Mouse (Mus musculus): ENCODE results near the gene Vwa2.

The Vwa2 gene

DNA sequence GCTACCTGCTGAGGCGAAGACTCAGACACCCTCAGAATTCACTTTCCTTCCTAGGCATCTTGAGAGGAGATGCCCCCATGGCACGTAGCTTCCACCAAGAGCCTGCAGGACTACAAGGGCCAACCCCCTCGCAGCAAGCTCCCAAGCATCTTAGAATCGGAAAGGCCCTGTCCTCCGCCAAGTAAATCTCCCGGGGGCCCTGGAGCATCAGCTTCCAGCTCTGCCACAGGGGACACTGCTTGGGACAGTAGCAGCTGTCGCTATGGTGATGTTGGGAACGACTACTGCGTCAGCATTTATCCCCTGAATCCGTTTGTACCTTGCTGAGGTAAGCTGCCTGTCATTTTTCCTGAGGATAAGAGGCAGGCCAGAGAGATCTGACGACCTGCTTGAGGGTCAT lies 36.5 kb downstream of the Vwa2 start:
- DNase-seq = no peak

DNA sequence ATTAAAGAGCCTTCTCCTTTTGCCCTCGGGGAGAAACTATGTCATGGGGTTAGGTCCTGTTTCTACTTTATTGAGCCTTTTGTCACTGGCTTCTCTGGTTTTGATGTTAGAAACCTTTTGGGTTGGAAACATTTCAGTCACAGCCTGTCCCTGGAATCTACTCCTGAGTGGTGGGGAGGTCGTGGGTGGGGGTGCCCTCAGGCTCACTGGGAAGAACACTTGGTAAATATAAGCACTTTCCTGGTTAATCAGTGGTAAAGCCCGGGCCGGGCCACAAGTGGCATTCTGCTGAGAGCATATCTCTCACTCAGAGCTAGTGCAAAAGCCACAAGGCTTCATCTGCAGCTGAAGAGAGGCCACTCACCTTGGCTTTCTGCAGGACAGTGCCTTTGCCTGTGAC lies 39.7 kb downstream of the Vwa2 start:
- peak; percentile 75 for DNase-seq

DNA sequence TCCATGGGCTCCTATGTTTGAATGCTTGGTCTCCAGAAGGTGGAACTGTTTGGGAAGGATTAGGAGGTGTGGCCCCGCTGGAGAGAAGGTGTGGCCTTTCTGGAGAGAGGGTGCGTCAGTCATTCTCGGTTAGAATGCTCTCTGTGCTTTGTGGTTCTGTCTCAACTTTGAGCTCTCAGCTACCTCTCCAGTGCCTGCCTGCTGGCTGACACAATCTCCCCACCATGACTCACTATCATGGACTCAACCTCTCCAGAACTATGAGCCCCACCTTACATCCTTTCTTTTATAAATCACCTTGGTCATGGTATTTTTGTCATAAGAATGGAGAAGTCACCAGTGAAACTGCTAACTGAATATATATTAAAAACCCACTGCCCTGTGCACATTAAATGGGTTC lies 40.6 kb downstream of the Vwa2 start:
- no peak for DNase-seq

DNA sequence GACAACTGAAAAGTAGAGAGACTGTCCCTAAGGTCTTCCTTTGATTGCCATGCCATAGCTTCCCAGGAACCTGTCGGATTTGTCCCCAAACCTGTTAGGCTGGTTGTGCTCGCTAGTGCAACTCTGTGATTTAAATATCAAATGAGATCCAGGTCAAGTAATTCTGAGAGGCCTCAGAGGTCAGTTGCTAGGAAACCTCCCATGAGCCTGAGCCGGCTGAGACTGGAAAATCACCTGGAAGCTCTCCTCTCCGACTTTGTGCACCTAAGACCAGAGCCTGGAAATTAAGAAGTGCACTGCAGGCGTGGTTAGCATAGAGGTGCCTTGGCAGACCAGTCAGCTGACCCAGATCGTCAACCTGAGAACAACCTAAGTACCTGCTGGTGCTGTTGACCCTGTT lies 41.0 kb downstream of the Vwa2 start:
- DNase-seq = peak; percentile 91

DNA sequence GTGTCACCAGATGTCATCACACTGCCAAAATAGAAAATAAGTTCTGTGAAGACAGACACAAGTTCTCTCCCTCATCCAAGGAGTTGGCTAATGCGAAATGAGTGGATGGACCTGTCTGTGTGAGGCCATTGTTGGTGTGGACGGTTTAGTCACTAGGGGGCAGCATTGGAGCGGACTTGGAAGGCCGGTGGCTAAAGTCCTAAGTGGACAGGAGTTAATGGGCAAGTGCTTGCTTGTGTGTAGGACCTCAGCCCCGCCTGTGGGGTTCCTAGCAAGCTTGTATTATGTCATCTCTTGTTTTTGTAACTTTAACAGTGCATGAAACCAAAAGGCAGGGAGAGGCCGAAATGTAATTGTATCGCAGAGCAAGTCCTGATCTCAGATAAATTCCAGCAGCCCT lies 45.6 kb downstream of the Vwa2 start:
- DNase-seq = peak; percentile 88

DNA sequence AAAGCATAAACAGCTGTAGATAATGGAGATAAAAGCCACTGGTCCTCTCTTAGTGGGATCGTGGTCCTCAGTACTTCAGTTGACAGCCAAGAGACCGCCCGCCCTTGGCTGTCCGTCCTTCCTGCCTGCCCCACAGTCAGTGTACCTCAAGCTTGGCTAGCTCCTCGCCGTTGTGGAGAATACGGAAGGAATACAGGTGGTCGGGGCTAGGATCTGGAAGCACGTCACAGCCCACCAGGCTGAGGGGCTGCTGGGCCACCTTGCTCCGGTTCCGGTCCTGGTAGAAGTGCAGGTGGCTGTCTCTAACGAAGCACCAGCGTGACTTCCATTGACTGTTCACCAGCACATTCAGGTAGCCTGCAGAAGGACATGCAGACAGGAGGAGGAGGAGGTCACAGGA lies 46.2 kb downstream of the Vwa2 start:
- no peak for DNase-seq

DNA sequence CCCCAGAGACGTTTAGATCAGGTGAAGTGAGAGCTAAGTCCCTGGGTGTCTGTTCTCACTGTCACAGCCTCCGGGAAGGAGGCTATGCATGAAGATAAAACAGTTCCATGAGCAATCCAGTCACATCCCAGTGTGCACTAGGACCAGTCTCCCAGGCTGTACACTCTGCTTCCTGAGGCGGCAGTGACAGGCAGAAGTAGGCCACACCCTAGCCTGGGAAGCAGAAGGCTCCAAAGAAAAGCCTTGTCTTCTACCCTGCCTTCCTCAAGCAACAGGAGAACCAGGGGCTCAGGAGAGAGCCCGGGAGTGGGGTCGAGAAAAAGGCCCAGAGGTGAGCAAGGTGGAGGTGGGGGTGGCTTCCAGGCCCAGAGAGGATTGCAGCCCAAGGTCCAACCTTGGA lies 47.7 kb downstream of the Vwa2 start:
- no peak for DNase-seq

DNA sequence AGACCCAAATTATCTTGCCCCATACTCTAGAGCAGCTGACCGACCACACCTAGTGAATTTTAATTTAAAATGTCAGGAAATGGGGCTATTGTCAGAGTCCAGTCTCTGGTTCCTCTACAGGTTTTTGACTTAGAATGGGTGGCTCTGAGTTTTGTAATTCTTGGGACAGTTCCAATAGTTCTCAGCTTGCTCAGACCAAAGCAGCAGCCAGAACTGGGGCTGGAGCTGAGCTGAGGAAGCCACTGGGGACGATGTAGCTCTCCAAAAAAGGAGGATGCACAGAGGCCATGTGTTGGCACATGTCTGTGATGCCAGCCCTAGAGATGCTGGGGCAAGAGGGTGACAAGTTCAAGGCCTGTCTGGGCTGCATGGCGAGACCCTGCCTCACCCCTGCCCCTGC lies 55.3 kb downstream of the Vwa2 start:
- DNase-seq = no peak

DNA sequence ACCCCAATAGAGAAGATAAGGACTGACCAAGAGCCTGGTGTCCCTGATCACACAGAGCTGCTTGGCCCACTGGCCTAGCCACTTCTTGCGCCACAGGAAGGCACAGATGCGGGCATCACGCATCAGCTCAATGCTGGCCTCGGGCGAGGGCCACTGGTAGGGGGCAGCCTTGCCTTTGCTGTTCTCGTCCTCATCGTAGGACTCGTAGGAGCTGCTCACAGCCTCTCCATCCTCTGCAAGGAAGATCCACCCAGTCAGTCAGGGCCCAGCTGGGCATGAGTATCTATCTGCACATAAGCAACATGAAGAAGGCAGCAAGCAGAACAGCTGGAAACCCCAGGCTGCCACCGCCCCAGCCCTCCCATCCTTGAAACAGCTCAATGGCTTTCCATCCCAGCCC lies 56.0 kb downstream of the Vwa2 start:
- DNase-seq = no peak

DNA sequence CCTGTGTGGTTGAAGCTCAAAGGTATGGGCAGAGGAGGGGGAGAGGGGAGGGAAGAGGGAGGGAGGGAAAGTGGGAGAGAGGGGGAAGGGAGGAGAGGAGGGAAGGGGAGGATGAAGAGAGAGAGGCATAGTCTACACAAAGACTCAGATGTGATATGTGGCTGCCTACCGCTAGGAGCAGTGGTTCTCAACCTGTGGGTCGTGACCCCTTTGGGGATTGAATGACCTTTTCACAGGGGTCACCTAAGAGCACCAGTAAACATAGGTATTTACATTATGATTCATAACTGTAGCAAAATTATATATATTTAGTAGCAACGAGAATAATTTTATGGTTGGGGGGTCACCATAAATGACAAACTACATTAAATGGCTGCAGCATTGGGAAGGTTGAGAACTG lies 59.8 kb downstream of the Vwa2 start:
- no peak for DNase-seq

DNA sequence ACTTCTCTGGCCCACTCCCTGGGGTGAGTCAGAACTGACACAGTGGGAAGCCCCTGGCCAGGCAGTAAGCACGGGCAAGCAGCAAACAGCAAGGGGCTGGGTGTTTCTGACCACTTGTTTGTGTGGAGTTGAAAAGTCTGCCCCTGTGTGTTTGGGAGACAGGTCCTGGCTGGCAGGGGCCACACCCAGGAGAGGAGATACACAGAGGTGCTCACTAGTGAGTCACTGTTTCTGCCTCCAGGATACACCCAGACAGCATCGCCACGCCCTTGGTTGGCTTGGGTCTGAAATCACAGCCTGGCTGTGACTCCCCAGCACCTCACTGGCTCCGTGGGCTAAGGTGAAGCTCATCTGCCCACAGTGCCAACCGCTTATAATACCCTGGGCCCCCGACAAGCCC lies 61.1 kb downstream of the Vwa2 start:
- DNase-seq = no peak

DNA sequence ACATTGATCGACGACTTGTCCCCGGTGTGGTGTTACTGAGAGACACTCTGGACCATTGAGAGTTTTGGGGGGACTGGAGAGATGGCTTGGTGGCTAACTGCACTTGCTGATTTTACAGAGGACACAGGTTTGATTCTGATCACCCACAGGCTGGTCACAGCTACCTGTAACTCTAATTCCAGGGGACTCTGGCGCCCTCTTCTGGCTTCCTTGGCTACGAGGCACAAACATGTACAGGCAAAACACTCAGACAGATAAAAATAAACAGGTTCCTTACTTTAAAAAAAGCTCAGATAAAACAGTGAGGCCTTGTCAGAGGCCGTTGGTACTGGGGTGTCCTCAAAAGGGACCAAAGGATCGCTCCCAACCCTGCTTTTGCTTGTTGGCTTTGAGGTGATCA lies 61.7 kb downstream of the Vwa2 start:
- no peak for DNase-seq

DNA sequence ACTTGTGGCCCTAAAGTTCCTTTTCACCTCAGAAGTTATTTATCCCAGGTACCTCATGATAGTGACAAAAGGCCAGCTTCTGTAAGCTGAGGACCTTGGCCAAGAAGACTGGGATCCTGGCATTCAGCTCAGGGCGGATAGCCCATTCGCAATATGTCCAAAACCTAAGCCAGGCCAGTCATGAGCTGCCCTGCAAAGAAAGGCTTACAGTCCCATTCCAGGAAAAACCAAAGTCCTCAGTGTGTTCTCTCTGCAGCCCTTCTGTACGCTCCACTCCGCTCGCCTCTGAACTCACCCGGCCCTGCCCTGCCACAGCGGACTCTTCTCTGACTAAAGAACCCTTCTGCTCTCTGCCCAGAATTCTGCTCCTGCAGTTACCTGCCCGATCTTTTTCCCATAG lies 62.2 kb downstream of the Vwa2 start:
- DNase-seq = no peak

DNA sequence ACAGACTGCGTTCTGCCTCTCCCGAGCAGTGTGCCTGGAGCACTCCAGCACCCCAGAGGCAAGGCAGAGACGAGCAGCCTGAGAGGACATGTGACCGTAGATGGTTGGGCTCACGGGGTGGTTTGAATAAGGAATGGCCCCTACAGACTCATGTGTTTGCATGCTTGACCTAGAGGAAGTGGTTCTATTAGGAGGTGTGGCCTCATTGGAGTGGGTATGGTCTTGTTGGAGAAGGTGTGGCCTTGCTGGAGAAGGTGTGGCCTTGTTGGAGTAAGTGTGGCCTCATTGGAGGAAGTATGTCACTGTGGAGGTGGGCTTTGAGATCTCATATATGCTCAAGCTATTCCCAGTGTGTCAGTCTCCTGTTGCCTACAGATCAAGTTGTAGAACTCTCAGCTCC lies 63.9 kb downstream of the Vwa2 start:
- no peak for DNase-seq

DNA sequence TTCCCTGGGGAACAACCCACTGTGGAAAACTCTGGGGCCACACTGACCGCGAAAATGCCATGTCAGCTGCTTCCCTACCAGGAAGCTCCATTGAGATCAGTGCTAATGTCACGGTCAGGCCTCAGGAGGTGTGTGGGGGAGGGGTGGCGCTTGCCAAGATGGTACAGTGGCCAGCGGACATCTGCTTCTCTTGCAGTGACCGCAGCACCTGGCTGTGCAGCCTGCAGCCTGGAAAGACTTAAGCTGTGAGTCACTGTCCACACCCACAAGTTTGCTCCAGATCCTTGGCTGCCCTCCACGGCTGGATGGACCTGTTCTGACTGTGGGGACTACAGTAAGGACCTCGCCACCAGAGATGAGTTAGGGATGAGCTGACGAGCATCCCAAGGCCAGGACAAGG lies 65.8 kb downstream of the Vwa2 start:
- DNase-seq = peak; percentile 67

DNA sequence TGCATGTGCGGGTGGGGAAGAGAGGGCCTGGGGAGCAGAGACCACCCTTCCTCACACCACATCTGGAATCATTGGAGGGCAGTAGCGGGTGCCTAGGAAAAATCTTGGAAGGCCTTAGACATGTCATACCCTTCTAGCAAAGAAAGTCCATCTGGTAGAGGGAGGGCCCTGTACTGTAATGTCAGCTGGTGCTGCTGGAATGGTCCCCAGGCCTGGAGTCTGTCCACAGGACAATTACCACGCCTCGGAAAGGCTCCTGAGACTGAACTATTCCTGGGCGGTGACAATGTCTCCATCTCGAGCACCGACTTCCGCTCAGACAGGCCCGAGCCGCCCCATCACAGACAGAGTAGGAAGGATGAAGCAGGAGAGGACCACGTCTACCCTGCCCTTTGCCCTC lies 66.5 kb downstream of the Vwa2 start:
- DNase-seq = no peak

DNA sequence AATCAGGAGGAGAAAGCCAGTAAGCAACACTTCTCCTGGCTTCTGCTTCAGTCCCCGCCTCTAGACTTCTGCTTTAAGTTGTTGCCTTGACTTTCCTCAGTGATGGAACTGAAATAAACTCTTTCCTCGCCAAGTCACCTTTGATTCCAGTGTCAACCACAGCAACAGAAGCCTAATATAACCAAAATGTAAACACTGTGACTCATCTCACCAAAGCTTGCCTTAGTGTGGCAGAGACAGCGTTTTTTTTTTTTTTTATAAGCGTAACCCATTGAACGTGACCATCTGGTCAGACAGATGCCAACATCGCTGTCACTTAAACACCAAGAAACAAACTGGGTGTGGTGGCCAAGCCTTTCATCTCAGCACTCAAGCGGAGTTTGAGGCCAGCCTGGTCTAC lies 68.2 kb downstream of the Vwa2 start:
- DNase-seq = no peak

DNA sequence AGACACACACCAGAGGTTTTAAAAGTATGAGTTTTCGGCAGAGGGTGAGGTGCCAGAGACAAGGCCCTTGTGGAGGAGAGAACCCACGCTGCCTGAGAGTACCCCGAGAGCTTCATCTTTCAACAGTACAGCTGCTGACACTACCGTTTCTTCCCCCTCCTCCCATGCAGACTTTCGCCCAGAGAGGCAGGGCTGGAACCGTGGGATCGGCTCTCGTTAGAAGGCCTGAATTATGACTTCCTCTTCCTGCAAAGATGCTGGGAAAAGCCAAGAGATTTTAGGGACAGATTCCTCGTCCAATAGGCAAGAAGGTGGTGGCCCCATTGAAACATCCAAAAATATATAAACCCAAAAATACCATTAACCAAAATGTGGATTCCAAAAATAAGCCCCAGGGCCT lies 70.2 kb downstream of the Vwa2 start:
- peak; percentile 47 for DNase-seq

DNA sequence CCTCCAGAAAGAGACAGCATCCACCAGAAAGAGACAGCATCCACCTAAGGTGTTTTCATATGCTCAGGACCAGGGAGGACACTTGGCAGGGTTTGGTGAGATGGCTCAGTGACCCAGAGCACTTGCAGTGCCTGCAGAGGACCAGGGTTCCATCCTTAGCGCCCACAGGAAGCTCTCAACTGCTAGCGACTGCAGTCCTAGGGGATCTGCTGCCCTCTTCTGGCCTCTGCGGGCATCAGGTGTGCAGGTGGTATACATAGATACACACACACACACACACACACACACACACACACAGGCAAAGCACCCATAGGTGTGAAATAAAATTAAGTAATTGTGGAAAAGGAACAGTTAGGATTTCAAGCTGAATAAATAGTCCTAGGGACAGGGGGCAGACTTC lies 70.8 kb downstream of the Vwa2 start:
- no peak for DNase-seq

DNA sequence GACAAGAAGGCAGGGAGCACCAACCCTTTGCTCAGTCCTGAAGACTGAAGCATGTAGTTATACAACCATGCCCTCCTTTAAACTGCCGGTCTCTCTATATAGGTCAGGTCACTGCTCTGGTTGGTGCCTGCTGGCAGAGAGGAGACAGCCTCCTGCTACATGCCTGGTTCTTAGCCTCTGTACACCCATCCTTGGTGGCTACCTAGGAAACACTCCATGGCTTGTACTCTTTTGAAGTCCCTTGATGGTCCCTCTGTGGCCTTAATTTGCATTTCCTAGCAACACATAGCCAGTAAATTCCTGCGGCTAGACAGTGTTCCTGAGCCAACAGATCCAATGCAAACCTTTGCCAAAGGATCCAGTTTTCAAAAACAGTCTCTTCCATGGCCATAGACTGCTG lies 71.6 kb downstream of the Vwa2 start:
- DNase-seq = no peak

DNA sequence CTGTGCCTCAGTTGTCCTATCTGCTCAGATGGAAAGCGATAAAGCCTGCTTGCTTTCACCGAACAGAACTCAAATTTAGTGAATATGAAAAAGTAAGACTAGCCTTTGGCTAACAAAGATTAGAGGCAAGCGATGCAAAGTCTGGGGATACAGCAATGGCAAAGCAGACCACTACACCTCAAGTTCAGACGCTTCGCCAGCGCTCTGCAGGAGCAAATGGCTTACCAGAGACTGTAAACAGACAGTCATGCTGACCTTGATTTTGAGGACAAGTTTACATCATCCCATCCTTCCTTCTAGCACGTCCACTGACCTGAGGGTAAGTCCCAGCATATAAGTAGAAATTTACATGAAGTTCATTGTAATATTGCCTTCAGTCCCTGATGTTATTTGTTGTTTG lies 72.2 kb downstream of the Vwa2 start:
- no peak for DNase-seq

DNA sequence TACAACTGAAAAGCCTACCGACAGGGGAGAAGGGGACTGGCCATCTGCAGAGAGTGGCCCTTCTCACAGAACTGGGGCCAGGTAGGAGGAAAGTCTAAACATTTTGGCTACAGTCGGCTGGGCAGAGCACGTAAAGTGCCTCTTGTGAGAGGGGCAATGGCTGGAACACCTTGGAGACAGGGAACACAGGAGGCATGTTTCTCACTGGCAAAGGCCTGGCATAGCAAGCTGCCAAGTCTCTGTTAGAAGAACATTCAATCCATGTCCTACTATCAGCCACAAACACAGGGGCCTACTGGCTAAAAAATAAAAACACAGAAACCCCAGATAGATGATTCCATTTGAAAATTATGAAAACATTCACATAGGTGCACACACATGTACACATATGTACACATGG lies 72.7 kb downstream of the Vwa2 start:
- DNase-seq = no peak

DNA sequence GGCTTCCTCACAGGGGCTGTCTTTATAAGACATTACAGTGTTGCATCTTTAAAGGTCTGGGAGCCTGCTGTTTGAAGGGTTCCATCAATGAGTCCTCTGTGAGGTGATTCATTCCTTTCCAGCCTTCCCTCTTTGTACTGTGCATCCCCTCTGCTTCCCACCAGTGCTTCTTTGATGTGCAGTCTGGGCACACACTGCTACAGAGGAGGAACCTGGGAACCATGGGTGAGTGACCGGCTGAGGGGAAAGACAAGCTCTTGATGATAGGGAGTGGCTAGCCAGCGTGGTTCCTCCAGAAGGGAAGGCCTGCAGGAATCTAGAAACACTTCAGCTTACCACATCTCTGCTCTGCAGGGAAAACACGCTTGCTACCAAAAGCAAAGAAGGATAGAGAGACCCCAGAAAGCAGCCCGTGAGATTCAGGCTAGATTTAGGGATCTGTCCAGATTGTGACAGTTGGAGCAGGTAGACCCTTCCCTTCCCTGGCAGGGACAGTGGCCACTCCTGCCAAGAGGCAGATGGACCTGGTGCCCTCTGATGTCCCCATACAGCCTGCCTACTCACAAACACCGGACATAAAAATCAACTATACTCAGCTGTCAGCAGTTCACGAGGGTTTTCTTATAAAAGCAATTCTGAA lies 74.0 kb downstream of the Vwa2 start:
- DNase-seq = no peak

DNA sequence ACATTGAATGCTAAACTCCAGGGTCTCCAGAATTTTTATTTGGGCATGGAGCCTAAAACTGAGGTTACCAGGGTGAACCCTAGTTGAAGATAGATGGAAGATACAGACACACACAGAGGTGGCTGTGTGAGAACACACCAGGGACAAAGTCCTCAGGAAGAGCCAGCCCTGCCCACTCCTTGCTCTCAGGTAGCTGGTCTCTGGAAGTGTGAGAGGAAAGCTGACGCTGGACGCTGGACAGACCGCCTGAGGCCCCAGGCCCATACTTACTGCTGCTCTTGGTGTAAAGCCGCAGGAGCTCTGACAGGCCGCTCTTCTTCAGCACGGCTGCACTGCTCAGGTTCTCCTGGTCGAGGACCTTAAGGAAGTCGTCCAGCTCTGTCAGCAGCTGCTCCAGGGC lies 75.8 kb downstream of the Vwa2 start:
- DNase-seq = no peak

DNA sequence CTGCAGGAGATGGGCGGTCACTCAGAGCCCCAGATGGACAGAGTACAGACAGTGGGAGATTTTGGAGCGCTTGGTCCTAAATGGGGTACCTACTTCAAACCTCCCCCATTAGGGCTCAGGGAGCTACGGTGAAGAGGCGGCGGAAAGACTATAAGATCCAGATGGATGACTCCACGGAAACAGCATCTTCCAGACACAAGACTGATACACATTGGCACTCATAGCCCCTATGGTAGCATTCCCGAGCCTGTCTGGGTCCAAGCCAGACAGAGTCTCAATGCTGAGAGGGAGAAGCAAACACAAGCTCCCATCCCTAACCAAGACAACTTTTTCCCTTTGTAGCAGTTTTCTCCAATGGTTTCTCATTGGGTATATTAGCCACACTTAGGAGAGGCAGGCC lies 76.8 kb downstream of the Vwa2 start:
- no peak for DNase-seq

DNA sequence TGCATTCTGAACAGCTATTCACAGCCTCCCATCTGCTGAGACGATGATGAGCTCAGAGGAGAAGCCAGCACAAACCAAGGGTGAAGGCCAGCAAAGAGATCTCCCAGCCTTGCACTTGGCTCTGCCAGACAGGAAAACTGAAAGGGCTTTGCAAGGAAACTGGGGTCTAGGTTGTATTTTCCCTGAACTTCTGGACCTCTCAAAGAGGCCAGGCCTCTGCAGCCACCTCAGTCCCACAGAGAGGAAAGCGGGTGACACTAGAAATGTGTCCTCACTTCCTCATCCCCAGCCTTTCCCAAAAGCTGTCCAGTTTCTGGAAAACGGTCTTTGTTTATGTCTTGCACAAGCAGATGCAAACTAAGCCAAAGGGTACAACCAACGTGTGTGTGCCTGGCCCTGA lies 79.8 kb downstream of the Vwa2 start:
- no peak for DNase-seq

Measured in kidney, adult 11 months (tissue).